Mouse (Mus musculus): ENCODE measurements around the gene Adcy5.
A peak's percentile ranks its signal among the peaks of the same experiment; 100 is the strongest.

GRCm38 (mm10) chr16:35110410-35111142 lies 44.1 kb upstream of the Adcy5 start:
- TF ChIP-seq NELFE (IDR thresholded peaks at IDR 0.05; ENCODE audit: low read depth, low read length): no peak
- TF ChIP-seq ZNF384 (IDR thresholded peaks at IDR 0.05; ENCODE audit: low read depth, low read length): no peak
- TF ChIP-seq POLR2A (IDR thresholded peaks at IDR 0.05; ENCODE audit: control insufficient read depth in 1 of 2, insufficient read depth in 1 of 2, low read depth in 1 of 2, low read length in 2 of 2, poor library complexity in 1 of 2): no peak
- TF ChIP-seq ELF1 (IDR thresholded peaks at IDR 0.05; ENCODE audit: low read depth, low read length): no peak
- TF ChIP-seq MEF2A (IDR thresholded peaks at IDR 0.05; ENCODE audit: extremely low read depth, insufficient replicate concordance, low read depth, low read length, poor library complexity, severe bottlenecking): no peak
- peak; percentile 91 for TF ChIP-seq RAD21 (IDR thresholded peaks at IDR 0.05; ENCODE audit: low read depth, low read length)
- TF ChIP-seq CTCF (IDR thresholded peaks at IDR 0.05 in 2 of 3, conservative IDR thresholded peaks at IDR 0.05 in 1 of 3; ENCODE audit: control insufficient read depth in 1 of 3, insufficient read depth in 1 of 3, low read depth in 2 of 3, low read length in 3 of 3, poor library complexity in 1 of 3, severe bottlenecking in 1 of 3): peak; percentile 80 to 96 (median 92)
- no peak for TF ChIP-seq USF2 (IDR thresholded peaks at IDR 0.05; ENCODE audit: borderline replicate concordance in 1 of 2, insufficient read depth in 1 of 2, low read depth in 1 of 2, low read length in 2 of 2)
- no peak for TF ChIP-seq TCF12 (IDR thresholded peaks at IDR 0.05; ENCODE audit: low read depth, low read length)
- no peak for TF ChIP-seq MAFK (IDR thresholded peaks at IDR 0.05; ENCODE audit: borderline replicate concordance, low read depth, low read length)
- no peak for TF ChIP-seq TBP (IDR thresholded peaks at IDR 0.05; ENCODE audit: low read depth, low read length)
- no peak for TF ChIP-seq EP300 (IDR thresholded peaks at IDR 0.05; ENCODE audit: low read depth in 1 of 2, low read length in 2 of 2)
- no peak for TF ChIP-seq USF1 (IDR thresholded peaks at IDR 0.05; ENCODE audit: low read depth, low read length)
- no peak for TF ChIP-seq NRF1 (IDR thresholded peaks at IDR 0.05; ENCODE audit: insufficient read depth, low read depth, low read length, poor library complexity, severe bottlenecking)

Data from MEL (cell line).